Mouse (Mus musculus) C2C12 (cell line): ENCODE results near the gene 4930579F01Rik. TPM values are rescaled to one million over a fixed set of nuclear protein-coding genes. Genes with fewer than 3 reads are reported as not detected.

Experiments
- H3K27me3 ChIP-seq: one replicate; pipeline ENCODE4 v1.6.1; 2011; ENCODE audit not compliant: control insufficient read depth, insufficient read depth, insufficient read length
- H3K36me3 ChIP-seq: one replicate; pipeline ENCODE4 v1.6.1; 2011; ENCODE audit not compliant: control insufficient read depth, insufficient read depth
- H3K4me3 ChIP-seq: one replicate; pipeline ENCODE4 v1.5.1; 2011; ENCODE audit warnings: mild to moderate bottlenecking, control low read depth; ENCODE audit not compliant: poor library complexity, insufficient read depth, severe bottlenecking
- H3K79me2 ChIP-seq: one replicate; pipeline ENCODE4 v1.6.1; 2011; ENCODE audit not compliant: control insufficient read depth, insufficient read depth
- H3K79me3 ChIP-seq: one replicate; pipeline ENCODE4 v1.6.1; 2011; ENCODE audit warnings: low read depth, control low read depth
- H3ac ChIP-seq: one replicate; pipeline ENCODE3; 2011; ENCODE audit warnings: low read depth; ENCODE audit not compliant: control insufficient read depth, insufficient read length
- CEBPB ChIP-seq: IDR thresholded peaks from one replicate; pipeline ENCODE4 v1.6.1; 2011; ENCODE audit warnings: low read depth, mild to moderate bottlenecking, control low read depth, moderate library complexity
- CTCF ChIP-seq: IDR thresholded peaks from one replicate; pipeline ENCODE4 v1.5.1; 2011; ENCODE audit not compliant: control insufficient read depth, insufficient read depth, insufficient read length
- FOSL1 ChIP-seq: IDR thresholded peaks from one replicate; pipeline ENCODE4 v1.8.0; 2011; ENCODE audit warnings: mild to moderate bottlenecking, low read length; ENCODE audit not compliant: poor library complexity, insufficient read depth, severe bottlenecking
- MAX ChIP-seq: IDR thresholded peaks from one replicate; pipeline ENCODE4 v1.6.1; 2011; ENCODE audit warnings: mild to moderate bottlenecking, control low read depth
- MYOD1 ChIP-seq: IDR thresholded peaks from one replicate; pipeline ENCODE4 v1.6.1; 2011; ENCODE audit warnings: low read depth; ENCODE audit not compliant: control insufficient read depth, insufficient read length
- MYOG ChIP-seq: IDR thresholded peaks from one replicate; pipeline ENCODE4 v1.6.1; 2011; ENCODE audit not compliant: control insufficient read depth, insufficient read length; ENCODE audit errors: extremely low read depth
- USF1 ChIP-seq: IDR thresholded peaks from one replicate; pipeline ENCODE4 v1.6.1; 2011; ENCODE audit warnings: low read depth, mild to moderate bottlenecking, control low read depth, moderate library complexity
- polyA plus RNA-seq: library from polyadenylated mRNA; unstranded; fragments of >200 nt; fragmentation: generic; extraction: Trizol; gene quantifications from one replicate; pipeline ENCODE4 v1.2.1, GENCODE M21; 2012; ENCODE audit warnings: missing spikeins

The 4930579F01Rik gene
- polyA plus RNA-seq, 1 experiment: not detected

DNA sequence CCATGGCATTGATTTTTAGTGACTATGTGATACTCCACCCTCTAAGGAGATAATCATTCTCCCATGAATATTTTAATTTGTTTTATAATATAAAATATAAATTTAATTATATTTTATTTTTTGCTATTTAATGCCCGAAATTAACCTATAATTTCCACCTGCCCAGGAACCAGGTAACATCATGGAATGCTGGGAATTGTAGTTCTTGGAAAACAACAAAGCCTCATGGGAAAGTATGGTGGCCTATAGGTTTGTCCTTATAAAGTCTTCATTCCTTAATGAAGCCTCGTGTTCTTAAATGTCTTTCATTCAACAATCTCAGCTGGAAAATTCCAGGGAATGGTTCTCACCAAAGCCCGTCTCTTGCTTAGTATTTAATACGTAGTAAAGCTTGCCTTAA is 38.6 kb downstream of the 4930579F01Rik start:
- Histone ChIP-seq H3K36me3 (peaks cover 56% of the 10 kb centered on the region), H3K79me3 (no peaks in the 10 kb centered on the region), H3K4me3 (no peak overlapping the region), H3K27me3 (no peaks in the 10 kb centered on the region), H3K79me2 (no peaks in the 10 kb centered on the region), H3ac (no peak overlapping the region)
- TF ChIP-seq CEBPB (no peak), MAX (no peak), FOSL1 (no peak), MYOD1 (no peak), CTCF (no peak), USF1 (no peak), MYOG (no peak)

DNA sequence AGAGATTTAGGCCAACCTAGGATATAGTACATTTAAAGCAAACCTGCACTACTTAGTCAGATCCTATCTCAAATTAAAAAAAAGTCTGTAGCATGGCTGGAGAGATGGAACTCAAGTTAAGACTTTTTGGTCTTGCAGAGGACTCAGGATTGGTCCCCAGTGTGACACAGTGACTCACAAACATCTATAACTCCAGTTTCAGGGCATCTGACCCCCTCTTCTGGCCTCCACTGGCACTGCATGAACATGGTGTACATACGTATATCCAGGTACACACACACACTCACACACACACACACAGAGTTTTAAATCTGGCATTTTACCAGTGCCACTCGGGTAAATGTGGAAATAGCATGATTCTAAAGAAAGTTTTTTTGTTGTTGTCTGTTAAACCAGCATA is 44.8 kb downstream of the 4930579F01Rik start:
- peaks cover 61% of the 10 kb centered on the region for H3K36me3 ChIP-seq
- H3ac ChIP-seq: no peak overlapping the region
- no peak for TF ChIP-seq MYOD1
- TF ChIP-seq CEBPB: no peak
- TF ChIP-seq MAX: no peak
- TF ChIP-seq MYOG: no peak
- TF ChIP-seq CTCF: no peak
- TF ChIP-seq FOSL1: no peak
- no peak for TF ChIP-seq USF1
- H3K79me2 ChIP-seq: peaks cover 19% of the 10 kb centered on the region
- peaks cover 11% of the 10 kb centered on the region for H3K79me3 ChIP-seq
- no peaks in the 10 kb centered on the region for H3K27me3 ChIP-seq
- H3K4me3 ChIP-seq: no peak overlapping the region

DNA sequence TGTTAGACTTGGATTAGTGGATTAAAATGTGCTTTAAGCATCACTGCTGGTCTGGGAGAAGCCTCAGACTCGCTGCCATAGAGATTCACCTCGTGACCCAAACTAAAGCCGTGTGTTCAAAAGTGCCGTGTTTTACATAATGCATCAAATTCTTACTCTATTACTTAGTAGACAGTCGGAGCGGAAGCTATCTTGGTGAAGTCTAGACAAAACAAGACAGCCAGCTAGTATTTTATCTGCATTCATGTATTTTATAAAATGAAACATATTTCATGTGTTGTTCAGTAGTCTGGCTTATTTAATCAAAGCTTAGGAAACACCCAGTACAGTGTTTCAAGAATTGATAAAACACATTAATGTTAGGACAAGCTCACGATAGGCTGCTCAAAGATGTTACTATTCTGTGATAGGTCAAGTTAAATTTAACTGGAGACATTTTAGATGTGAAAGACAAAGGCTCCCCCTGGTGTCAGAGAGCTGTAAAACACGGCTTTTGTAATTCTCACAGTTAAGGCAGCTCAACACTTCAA is 48.9 kb downstream of the 4930579F01Rik start, which contains the start of gene Mttp:
Gene Mttp, minus strand, starts transcription at position 327 of the 530 bp plus-strand sequence.
- no peaks in the 10 kb centered on the region for H3K27me3 ChIP-seq
- TF ChIP-seq USF1 (peak; percentile 80), CEBPB (no peak), CTCF (peak; percentile 2), MYOD1 (no peak)
- H3K4me3 ChIP-seq: peak within 1 kb of the TSS; percentile 55
- peaks cover 25% of the 10 kb centered on the region for H3K36me3 ChIP-seq
- peaks cover 25% of the 10 kb centered on the region for H3K79me2 ChIP-seq
- peak within 1 kb of the TSS; percentile 78 for H3ac ChIP-seq
- peaks cover 11% of the 10 kb centered on the region for H3K79me3 ChIP-seq

DNA sequence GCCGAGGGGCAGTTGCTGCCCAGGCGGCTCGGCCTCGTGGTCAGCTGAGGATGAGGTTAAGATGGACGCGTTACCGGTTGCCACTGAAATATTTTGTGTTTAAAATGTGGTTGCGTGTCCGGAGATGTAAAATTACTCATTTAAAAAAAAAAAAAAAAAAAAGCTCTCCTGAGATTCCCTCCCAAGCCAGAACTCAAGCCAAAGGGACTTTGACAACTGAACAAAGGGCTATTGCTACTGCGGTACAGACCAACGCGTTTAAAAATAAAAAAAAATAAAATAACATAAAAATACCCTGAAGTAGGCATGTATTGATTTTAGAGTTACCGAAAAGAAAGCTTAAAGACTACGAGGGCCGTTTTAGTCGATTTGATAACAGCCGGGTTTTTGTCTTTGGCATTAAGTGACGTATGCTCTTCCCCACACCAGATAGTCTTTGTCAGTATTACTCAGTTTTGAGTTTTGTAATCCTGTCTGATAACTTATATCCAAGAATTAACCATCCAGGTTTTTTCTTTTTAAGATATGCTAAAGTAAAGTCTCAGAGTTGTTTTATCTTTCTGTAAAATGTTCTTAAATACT is 49.5 kb downstream of the 4930579F01Rik start:
- peak overlapping the region; percentile 55 for H3K4me3 ChIP-seq
- H3ac ChIP-seq: peak overlapping the region; percentile 78
- H3K79me2 ChIP-seq: peaks cover 25% of the 10 kb centered on the region
- peaks cover 19% of the 10 kb centered on the region for H3K36me3 ChIP-seq
- TF ChIP-seq MYOG (no peak), FOSL1 (no peak), CTCF (no peak), MAX (no peak), CEBPB (no peak), USF1 (no peak), MYOD1 (no peak)
- H3K79me3 ChIP-seq: peaks cover 11% of the 10 kb centered on the region
- no peaks in the 10 kb centered on the region for H3K27me3 ChIP-seq

DNA sequence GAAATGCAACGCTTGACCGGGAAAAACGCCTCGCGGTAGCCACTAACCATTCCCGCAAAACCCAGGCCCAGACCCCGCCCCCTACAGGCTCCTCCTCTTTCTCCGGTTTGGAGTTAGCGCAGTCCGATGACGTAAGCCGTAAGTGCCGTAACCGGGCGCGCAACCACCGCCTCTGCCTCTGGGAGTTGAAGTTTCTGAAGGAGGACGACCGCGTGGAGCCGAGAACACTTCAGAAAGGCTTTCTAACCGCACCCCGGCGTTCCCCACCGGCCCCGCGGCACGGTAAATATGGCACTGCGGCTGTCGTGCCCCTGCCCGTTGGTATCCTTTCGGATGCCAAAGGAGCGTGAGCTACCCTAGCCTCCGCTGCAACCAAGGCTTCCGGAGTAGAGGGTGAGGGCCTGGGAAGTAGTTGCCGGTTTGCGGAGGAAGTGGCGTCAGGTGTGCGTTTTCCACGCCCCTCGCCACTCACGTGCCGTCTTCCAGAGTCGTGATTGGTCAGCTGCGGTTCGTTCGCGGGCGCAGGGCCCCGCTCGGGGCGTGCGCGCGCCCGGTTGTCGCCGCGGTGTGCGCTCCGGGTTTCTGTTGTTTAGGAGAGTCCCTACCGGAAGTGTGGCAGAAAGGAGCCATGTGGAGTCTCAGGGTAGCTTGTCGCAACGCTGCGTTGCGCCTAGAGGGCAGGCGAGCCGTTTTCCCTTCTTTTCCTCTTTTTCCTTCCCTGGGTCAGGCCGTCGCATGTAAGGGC is 50.1 kb downstream of the 4930579F01Rik start, which contains the start of gene Trmt10a:
Gene Trmt10a, plus strand, starts transcription at position 134 of the 745 bp plus-strand sequence.
- Histone ChIP-seq H3K79me3 (peaks cover 11% of the 10 kb centered on the region), H3K36me3 (peaks cover 13% of the 10 kb centered on the region), H3K4me3 (peak within 1 kb of the TSS; percentile 55), H3K27me3 (no peaks in the 10 kb centered on the region), H3ac (peak within 1 kb of the TSS; percentile 92), H3K79me2 (peaks cover 25% of the 10 kb centered on the region)
- TF ChIP-seq MAX (peak; percentile 56), MYOD1 (no peak), USF1 (peak; percentile 99)
